Comparison of ENCODE assay signal across 17 mouse cellular contexts in the genomic region with DNA sequence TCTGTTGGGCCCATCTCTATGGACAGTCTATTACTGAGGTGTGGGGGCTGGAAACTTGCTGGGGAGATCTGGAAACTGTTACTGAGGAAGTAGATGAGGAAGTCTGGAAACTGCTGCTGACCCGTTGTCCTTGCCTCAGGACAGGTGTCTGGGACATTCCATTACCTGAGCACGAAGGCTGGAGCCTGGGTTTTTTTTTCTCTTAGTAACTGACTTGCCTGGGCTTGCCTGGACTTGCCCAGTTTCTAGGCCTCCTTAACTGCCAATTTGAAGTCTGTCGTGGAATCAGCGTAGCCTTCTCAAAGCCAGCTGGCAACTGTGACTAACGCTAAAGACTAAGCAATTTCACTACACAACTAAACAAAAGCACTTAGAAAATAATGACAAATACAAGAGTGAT.
DNase-seq lines count a peak whose midpoint lies in the region.
"Had no signal": no experiment of that assay in that cellular context is flagged by ENCODE, and none has a peak within 500 bp of the region (broad histone marks: within the 10 kb centered on the region; RNA-seq: fewer than 3 reads in every experiment).

No protein-coding gene starts in this region.

- peaks cover 16% of the 10 kb centered on the region for H3K4me1 ChIP-seq in embryonic facial prominence, embryonic 10.5 days
- H3K4me1 ChIP-seq in limb, embryonic 10.5 days, result peaks cover 18% of the 10 kb centered on the region
- H3K4me1 ChIP-seq: embryonic facial prominence, embryonic 15.5 days; liver, embryonic 15.5 days; midbrain, embryonic 15.5 days had no signal

- no peaks in the 10 kb centered on the region for H3K27me3 ChIP-seq in embryonic facial prominence, embryonic 10.5 days (replicated peaks; ENCODE audit: low read depth, poor library complexity, severe bottlenecking)
- no peaks in the 10 kb centered on the region for H3K27me3 ChIP-seq in limb, embryonic 10.5 days (ENCODE audit: low read depth, poor library complexity, severe bottlenecking)
- H3K27me3 ChIP-seq: embryonic facial prominence, embryonic 15.5 days; limb, embryonic 13.5 days; liver, embryonic 15.5 days; megakaryocyte, embryonic 14.5 days; midbrain, embryonic 15.5 days had no signal

- no peak overlapping the region for H3K4me3 ChIP-seq in embryonic facial prominence, embryonic 10.5 days
- H3K4me3 ChIP-seq in limb, embryonic 10.5 days, result no peak overlapping the region
- H3K4me3 ChIP-seq: embryonic facial prominence, embryonic 15.5 days; limb, embryonic 13.5 days; liver, embryonic 15.5 days; megakaryocyte, embryonic 14.5 days; midbrain, embryonic 15.5 days had no signal

- H3K36me3 ChIP-seq in embryonic facial prominence, embryonic 10.5 days (replicated peaks), result no peaks in the 10 kb centered on the region
- H3K36me3 ChIP-seq in limb, embryonic 10.5 days, result no peaks in the 10 kb centered on the region
- H3K36me3 ChIP-seq: embryonic facial prominence, embryonic 15.5 days; limb, embryonic 13.5 days; liver, embryonic 15.5 days; midbrain, embryonic 15.5 days had no signal

- peak; percentile 11 for DNase-seq in embryo, embryonic 11 days
- no peak for DNase-seq in embryo, embryonic 9.5 days (ENCODE audit: extremely low spot score)
- DNase-seq in lung, adult 18-20 months, result peak; percentile 3 to 16
- no peak for DNase-seq in lung, postnatal 4 days
- DNase-seq in embryonic facial prominence, embryonic 10.5 days (ENCODE audit: low spot score), result peak; percentile 34
- DNase-seq in limb, embryonic 10.5 days (ENCODE audit: low spot score), result peak; percentile 38
- DNase-seq in adrenal gland, postnatal 14 days, result no peak
- no peak for DNase-seq in frontal cortex, postnatal 25 days (ENCODE audit: low spot score in 2 of 2)
- DNase-seq: cerebellum, adult 11 months; heart, postnatal 4 days; lung, postnatal 10 days; thymus, postnatal 25 days had no signal

- no peak overlapping the region for H3K27ac ChIP-seq in embryonic facial prominence, embryonic 10.5 days (replicated peaks)
- no peak overlapping the region for H3K27ac ChIP-seq in limb, embryonic 10.5 days
- H3K27ac ChIP-seq: embryonic facial prominence, embryonic 15.5 days; limb, embryonic 13.5 days; liver, embryonic 15.5 days; midbrain, embryonic 15.5 days had no signal

- 54% methylated on average over 5 of the region's 5 CpGs for WGBS in embryonic facial prominence, embryonic 10.5 days
- 56% methylated on average over 5 of the region's 5 CpGs for WGBS in limb, embryonic 10.5 days

- no peaks in the 10 kb centered on the region for H3K9me3 ChIP-seq in embryonic facial prominence, embryonic 10.5 days
- H3K9me3 ChIP-seq in limb, embryonic 10.5 days (replicated peaks), result no peaks in the 10 kb centered on the region
- H3K9me3 ChIP-seq: embryonic facial prominence, embryonic 15.5 days; limb, embryonic 13.5 days; liver, embryonic 15.5 days; megakaryocyte, embryonic 14.5 days; midbrain, embryonic 15.5 days had no signal

Comparison
In these comparisons a context has a peak if more than half of its experiments do, and no peak if none do; other contexts are left out.
1. DNase-seq: peak in embryo, embryonic 11 days (single experiment), lung, adult 18-20 months (2 of 2), embryonic facial prominence, embryonic 10.5 days (single experiment) and limb, embryonic 10.5 days (single experiment); none in embryo, embryonic 9.5 days (single experiment), lung, postnatal 4 days (0 of 2), adrenal gland, postnatal 14 days (single experiment) and frontal cortex, postnatal 25 days (0 of 2).